Mouse (Mus musculus): ENCODE measurements around the gene Amigo1. TPM values are rescaled to one million over a fixed set of nuclear protein-coding genes. Genes with fewer than 3 reads are reported as not detected.

The Amigo1 gene
- 12.4 and 17.7 TPM in 2 replicates for polyA plus RNA-seq (2012; rRNA removed; ENCODE audit: low replicate concordance)

GRCm38 (mm10) chr3:108186098-108187047 lies at the start of gene Amigo1:
Amigo1 (plus strand) TSS chr3:108186335.

DNA sequence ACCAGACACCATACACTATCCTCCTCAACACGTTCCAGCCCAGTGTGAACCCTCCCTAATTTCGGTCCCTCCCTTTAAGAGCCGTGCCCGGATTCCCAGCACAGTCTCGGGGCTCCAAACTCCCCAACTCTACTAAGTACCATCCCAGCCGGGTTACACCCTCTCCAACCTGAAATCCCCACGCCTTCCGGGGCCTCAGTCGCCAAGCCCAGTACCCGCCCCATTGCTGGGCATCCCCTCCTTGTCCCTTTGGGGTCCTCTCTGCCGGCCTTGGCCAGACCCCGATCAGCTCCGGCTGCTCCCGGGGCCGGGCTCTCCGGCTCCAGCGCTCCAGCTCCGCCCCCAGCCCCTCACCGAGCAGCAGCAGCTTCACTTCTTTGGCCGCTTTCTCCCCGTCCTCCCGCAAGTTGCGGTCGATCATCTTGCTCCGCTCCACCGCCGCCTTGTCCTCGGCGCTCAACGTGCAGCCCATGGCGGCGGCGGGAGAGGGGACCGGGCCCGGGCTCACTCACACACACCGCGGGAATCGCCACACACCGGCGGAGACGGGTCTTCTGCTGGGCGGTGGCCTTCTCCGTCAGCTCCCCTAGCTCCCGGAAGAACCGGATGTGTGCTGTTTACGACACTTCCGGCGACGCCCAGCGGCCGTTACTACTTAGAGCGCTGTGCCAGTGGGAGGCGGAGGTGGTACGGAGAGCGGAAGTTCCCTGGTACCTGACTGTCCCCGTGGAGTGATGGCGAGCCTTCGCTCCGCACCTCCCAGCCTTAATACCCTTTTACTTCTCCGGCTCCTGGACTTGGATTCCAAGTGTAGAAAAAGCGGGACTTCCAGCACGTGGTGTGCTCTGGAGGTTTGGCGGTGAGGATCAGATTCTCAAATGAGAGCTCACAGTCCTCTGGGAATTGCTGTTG lies 40.3 kb upstream of the Amigo1 start, which contains the start of gene Gnai3:
Gene Gnai3 (minus strand): TSS at position 613 of the 912 bp plus-strand sequence.

GRCm38 (mm10) chr3:108154656-108155055 lies 31.5 kb upstream of the Amigo1 start, which contains the start of gene Gpr61:
Gpr61 (minus strand) TSS chr3:108154882.

GRCm38 (mm10) chr3:108200329-108201323 lies 14.5 kb downstream of the Amigo1 start, which contains the start of gene Cyb561d1:
Cyb561d1 (minus strand) TSS chr3:108201212.

GRCm38 (mm10) chr3:108210771-108211139 lies 24.6 kb downstream of the Amigo1 start, which contains the start of gene Atxn7l2:
Atxn7l2 (minus strand) TSS chr3:108210934.

DNA sequence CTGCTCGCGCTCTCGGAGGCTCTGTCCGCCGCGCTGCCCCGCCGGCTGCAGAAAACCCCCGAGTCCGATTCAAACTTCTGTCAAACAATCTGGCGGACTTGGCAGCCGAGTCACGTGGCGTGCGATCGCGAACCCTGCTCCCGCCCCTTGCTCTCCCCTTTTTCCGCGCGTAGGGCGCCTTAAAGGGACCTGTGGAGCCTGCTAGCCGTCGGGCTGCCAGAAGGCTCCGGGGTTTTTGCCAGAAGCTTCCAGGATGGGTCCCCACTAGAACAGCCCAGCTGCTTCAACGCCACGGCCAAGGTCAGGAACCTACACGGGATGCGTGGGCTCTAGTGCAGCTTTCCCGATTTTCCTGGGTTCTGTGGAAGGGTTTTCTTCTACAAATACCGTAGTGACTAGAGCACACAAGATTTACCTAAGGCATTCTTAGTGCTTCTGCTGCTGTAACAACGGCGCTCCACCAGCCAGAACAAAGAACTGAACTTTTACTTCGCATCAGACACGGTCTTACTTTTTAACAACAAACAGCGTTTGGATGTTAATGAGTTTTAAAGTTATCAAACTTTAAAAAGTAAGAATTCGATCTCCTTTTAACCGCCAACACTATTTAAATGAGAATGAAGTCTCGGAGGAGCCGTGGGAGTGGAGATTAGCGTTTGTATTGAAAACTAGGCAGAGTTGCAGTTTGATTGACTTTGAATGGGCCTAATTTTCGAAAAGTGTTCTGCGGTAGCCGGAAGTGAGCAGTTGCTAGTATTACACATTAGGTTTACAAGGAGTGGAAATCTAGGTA lies 40.6 kb downstream of the Amigo1 start, which contains the start of gene Sypl2:
Gene Sypl2 (minus strand): TSS at position 91 of the 793 bp plus-strand sequence.

Other genes with a start within 250 kb of the Amigo1 start
- gene Gstm6, start 242.6 kb upstream of the Amigo1 start, polyA plus RNA-seq (2012; rRNA removed; ENCODE audit: low replicate concordance) = 33.2 and 37.8 TPM in 2 replicates
- gene Gstm3, start 217.1 kb upstream of the Amigo1 start, polyA plus RNA-seq (2012; rRNA removed; ENCODE audit: low replicate concordance) = 1,815 and 2,207 TPM in 2 replicates
- gene Gstm2, start 199.9 kb upstream of the Amigo1 start, polyA plus RNA-seq (2012; rRNA removed; ENCODE audit: low replicate concordance) = 58.5 and 81.9 TPM in 2 replicates
- gene Gstm1, start 168.4 kb upstream of the Amigo1 start, polyA plus RNA-seq (2012; rRNA removed; ENCODE audit: low replicate concordance) = 1,678 and 2,863 TPM in 2 replicates
- gene Gstm4, start 141.4 kb upstream of the Amigo1 start, polyA plus RNA-seq (2012; rRNA removed; ENCODE audit: low replicate concordance) = 37.9 and 55.2 TPM in 2 replicates
- gene Ampd2, start 99.7 kb upstream of the Amigo1 start, polyA plus RNA-seq (2012; rRNA removed; ENCODE audit: low replicate concordance) = 98.1 and 166 TPM in 2 replicates
- gene Gnat2, start 93.5 kb upstream of the Amigo1 start, polyA plus RNA-seq (2012; rRNA removed; ENCODE audit: low replicate concordance) = 0.33 and 0.88 TPM in 2 replicates
- 6.3 and 6.4 TPM in 2 replicates for gene Gnai3, start 40.2 kb upstream of the Amigo1 start, polyA plus RNA-seq (2012; rRNA removed; ENCODE audit: low replicate concordance)
- not detected in 2 replicates for gene Gpr61, start 31.5 kb upstream of the Amigo1 start, polyA plus RNA-seq (2012; rRNA removed; ENCODE audit: low replicate concordance)
- gene Cyb561d1, start 14.9 kb downstream of the Amigo1 start, polyA plus RNA-seq (2012; rRNA removed; ENCODE audit: low replicate concordance) = 7.8 and 8.4 TPM in 2 replicates
- gene Atxn7l2, start 24.6 kb downstream of the Amigo1 start, polyA plus RNA-seq (2012; rRNA removed; ENCODE audit: low replicate concordance) = 11.8 and 14.4 TPM in 2 replicates
- gene Sypl2, start 40.3 kb downstream of the Amigo1 start, polyA plus RNA-seq (2012; rRNA removed; ENCODE audit: low replicate concordance) = 6.7 and 11.3 TPM in 2 replicates
- 12.8 and 19.8 TPM in 2 replicates for gene Psma5, start 70.6 kb downstream of the Amigo1 start, polyA plus RNA-seq (2012; rRNA removed; ENCODE audit: low replicate concordance)
- gene Sort1, start 97.7 kb downstream of the Amigo1 start, polyA plus RNA-seq (2012; rRNA removed; ENCODE audit: low replicate concordance) = 22.8 and 35.5 TPM in 2 replicates
- gene Mybphl, start 178.6 kb downstream of the Amigo1 start, polyA plus RNA-seq (2012; rRNA removed; ENCODE audit: low replicate concordance) = not detected in 2 replicates
- gene Psrc1, start 197.5 kb downstream of the Amigo1 start, polyA plus RNA-seq (2012; rRNA removed; ENCODE audit: low replicate concordance) = 2.9 and 5.2 TPM in 2 replicates
- gene Celsr2, start 229.2 kb downstream of the Amigo1 start, polyA plus RNA-seq (2012; rRNA removed; ENCODE audit: low replicate concordance) = 1.1 and 5.9 TPM in 2 replicates